Mouse (Mus musculus): ENCODE measurements around the gene Fshr.

Gene Fshr

DNA sequence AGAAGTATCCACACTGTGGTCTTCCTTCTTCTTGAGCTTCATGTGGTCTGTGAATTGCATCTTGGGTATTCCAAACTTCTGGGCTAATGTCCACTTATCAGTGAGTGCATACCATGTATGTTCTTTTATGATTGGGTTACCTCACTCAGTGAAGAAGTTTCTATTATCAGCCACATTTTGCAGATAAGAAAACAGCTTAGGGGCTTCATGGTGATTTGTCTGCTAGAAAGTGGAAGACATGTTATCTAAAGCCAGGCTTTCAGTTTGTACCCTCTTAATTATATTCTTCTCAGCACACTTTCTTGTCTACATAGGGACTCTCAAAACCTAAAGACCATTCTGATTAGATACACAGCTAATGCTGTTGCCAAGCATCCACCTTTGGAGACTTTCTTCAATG lies 165.8 kb downstream of the Fshr start:
- no peak for DNase-seq (ENCODE audit: low read depth, low spot score)

DNA sequence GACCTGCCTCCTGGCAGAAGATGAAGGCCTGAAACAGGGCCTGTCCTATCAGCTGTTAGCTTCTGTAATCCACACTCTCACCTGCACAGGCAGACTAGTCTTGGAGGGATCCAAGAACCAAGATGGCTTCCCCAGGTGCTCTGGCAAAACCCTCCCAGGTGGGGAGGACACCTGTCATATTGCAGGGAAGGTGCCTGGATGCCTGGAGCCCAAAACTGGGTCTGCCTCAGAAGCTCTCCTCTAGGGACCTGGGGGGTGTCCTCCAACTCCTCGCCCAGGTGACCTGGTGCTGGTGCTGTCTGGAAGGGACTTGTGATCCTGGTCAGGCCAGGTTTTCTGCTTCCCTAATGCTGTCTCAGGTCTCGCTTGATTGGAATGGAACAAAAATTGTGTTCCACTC lies 167.5 kb downstream of the Fshr start:
- no peak for DNase-seq (ENCODE audit: low read depth, low spot score)

DNA sequence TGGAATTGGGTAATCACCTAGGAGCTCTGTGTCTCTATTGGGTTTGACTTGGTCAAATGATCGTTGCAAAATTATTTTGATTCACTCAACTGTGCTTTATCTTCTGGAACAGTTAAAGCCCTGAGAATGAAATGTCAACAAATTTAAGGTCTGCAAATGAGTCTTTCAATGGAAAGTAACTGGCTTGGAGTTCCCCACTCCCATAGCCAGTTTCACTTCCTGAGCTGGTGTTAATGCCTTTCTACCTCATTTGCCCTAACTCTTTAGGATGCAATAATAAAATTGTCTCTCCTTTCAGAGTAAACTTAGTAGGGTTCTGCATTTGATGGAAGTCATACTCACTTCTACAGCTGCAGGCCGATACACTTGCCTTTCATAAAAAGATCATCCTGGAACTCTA lies 181.0 kb downstream of the Fshr start:
- DNase-seq (ENCODE audit: low read depth, low spot score) = no peak

DNA sequence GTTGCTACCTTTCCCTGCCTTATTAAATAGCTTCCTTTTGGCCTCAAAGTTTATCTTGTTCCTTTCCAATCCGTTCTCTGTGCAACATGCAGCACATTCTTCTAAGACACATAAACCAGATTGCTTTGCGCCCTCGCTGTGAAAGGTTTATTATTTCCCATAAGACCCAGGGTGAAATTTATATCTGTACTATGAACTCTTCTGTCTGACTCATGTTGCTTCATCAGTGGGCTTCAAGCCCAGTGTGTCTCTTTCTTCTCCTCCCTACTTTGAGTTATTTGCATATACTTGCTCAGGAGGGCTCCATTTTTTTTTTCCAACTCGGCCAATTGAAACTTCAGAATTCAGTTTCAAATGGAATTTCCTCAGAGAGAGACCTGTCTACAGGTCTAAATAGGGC lies 183.5 kb downstream of the Fshr start:
- no peak for DNase-seq (ENCODE audit: low read depth, low spot score)

DNA sequence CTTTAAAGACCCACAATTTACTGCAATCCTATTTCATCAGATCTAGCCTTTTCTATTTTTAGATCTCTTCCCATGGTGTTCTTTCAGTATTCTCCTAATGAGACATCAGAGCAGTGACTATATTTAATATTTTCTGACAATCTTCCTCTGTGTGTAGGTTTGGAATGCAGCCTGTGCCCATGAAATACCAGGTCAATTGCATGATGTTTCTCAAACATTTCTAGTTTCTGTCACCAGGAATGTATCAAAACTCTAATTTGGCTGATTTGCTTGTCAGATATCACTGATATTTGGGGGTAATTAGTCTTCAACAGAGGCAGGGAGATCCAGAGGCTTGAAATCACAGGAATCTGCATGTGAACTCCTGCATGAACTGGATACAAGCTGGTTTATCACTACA lies 186.8 kb downstream of the Fshr start:
- DNase-seq (ENCODE audit: low read depth, low spot score) = no peak

DNA sequence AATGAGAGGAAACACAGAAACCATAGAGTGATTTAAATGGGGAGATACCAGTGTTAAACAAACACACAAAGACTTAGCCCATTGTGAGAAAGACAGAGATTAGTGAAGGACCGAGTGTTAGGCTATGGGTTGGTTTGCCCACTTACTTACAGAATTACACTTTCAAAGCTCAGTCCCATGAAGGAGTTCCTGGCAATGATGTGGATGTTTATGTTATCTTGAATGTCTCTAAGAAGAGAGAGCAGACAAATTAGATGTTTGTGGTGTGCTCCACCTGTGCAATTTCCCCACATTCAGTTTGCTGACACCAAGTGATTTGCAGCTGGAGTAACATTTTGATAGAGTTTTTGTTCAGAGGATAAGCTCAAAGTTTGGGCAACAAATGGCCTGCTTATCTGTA lies 191.4 kb downstream of the Fshr start:
- DNase-seq (ENCODE audit: low read depth, low spot score) = no peak

DNA sequence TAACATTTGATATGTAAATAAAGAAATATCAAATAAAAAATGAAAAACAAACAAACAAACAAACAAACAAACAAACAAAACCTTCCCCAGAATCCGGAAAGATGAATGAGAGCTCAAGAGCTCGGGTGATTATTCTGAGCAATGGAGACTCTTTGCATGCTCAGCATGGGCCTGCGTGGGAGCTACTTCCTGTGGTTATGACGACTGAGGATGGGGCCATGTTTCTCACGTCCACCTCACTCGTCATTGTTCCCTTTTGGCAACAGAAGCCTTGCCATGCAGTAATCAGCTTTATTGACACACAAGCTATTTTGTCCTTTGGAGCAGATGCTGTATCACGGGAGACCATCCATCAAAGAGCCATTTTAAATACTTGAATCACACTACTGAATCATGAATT lies 191.8 kb downstream of the Fshr start:
- no peak for DNase-seq (ENCODE audit: low read depth, low spot score)

DNA sequence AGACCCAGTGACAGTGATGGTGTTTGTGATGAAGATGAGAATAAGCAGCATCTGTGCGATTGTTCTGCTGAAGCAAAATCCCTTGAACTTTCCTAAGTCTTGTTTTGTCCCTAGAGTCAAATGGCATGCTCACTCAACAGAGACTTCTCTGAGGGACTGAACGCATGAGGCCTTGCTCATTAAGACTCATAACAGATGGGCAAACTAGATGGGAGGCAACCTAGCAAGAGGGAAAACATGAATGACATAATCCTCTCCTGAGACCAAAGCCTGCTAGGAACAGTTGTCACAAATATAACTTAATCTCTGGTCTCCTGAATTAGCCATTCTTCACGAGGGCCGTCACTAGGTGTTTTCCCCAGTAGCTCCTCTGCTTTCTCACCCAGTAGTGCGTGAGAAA lies 194.5 kb downstream of the Fshr start:
- no peak for DNase-seq (ENCODE audit: low read depth, low spot score)

DNA sequence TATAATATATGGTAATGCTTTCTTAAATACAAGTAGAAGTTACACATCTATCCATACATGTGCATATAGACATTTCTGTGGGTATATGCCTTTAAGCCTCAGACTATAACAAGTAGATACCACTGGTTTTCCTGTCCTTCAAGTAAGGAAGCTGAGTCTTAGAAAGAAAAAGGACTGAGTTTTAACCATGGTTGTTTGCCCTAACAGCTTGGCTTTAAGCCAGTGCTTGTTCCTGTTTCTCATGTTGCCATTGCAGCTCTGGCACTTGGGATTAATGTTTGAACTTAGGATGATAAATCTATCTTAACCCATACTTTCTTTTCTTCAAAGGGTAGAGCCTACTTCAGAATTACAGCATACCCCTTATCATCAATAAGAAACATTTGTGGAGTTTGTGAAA lies 200.6 kb downstream of the Fshr start:
- DNase-seq (ENCODE audit: low read depth, low spot score) = no peak

DNA sequence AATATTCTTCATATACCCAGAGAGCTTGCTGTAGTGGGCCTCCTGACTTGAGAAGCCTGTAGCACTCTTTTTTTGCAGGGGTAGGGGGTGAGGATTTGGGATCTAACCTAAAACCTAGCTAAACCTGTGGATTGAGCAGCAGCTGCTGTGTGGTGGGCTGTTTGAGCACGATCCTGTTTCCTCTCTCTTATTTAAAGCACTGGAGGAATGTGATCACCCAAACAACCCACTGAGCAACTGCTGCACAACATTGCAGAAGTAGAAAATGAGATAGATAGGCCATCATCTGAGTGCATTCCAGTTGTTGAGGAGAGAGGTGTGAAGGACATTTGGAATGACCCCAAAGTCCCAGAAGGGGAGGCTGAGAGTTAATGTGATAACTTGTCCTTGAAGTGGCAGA lies 202.2 kb downstream of the Fshr start:
- no peak for DNase-seq (ENCODE audit: low read depth, low spot score)

DNA sequence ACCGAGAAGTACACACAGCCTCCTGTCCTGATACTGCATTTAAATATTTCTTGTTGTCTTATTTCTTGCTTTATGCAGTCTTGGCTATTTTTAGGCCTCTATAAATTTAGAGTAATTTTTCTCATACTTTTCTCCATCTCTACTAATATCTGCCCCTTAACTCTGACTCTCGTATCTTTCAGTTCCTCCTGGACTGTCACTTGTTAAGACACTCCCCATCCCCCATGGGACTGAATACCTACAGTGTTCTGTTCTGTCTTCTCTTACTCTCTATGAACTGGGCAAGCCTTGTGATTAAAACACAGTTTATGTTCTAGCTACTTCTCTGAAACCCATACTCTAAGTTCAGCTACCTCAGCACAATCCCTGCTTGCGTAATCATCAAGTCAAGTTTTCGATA lies 209.2 kb downstream of the Fshr start:
- DNase-seq (ENCODE audit: low read depth, low spot score) = no peak

DNA sequence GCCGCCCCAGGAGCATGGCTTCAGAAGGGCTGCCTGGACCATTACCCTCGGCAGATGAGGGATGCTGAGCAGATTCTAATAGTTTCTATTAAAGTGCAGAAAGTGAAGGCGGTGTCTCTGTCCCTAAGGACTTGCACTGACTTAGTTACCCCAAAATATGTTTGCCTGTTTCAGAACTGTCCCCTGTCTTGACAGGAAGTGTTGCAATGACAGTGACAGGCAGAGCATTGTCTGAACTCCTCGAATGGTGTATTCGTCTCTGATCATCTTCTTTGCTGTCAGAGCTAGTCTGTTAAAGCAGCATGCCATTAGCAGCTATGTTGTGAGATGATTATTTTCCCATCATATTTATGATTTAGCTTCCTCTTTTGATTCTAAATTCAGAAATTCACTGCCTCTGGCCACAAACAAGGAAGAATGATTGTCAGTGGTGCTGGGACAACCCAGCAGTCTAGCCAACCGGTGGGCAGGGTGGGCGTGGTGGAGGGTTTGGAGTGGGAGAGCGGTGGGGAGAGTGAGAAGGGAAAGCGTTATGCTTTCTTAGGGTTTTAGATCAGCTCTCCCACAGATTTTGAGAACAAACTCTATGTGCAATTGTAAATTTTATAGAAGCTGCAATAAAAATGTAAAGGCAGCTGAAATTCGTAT lies 219.6 kb downstream of the Fshr start:
- no peak for DNase-seq (ENCODE audit: low read depth, low spot score)

DNA sequence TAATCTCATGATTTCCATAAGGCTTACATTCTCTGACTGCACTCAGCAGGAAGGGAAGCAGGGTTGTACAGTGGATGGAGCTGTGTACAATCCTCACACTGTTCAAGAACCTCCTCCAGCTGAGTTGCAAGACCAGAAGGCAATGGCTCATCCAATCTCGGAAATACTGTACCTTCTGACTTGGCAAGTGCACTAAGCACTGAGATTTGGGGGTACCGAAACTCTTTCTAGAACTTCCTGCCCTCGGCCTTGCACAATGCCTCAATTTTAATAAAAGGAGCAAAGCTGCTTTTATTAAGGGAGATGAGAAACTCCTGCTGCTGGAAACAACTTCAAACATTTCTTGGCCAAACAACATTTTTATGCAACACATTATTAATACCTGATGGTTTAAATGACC lies 225.9 kb downstream of the Fshr start:
- DNase-seq (ENCODE audit: low read depth, low spot score) = no peak

DNA sequence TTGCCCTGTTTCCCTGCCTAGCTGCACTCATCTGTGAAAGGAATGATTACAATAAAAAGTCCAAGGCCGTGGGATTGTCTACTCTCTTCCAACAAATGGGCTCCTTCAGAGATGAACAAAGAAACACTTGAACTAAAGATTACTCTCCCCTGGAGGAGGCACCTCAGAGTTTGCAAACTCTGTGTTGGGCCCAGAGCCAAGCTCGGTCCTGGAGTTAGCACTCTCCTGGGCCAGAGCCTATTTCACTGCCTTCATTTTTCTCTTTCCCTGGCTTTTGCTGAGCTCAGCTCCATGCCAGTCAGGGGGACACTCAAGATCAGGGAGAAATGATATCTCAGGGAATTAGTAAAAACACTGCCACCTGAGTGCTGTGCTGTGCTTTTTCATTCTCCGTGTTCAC lies 234.4 kb downstream of the Fshr start:
- no peak for DNase-seq (ENCODE audit: low read depth, low spot score)

DNA sequence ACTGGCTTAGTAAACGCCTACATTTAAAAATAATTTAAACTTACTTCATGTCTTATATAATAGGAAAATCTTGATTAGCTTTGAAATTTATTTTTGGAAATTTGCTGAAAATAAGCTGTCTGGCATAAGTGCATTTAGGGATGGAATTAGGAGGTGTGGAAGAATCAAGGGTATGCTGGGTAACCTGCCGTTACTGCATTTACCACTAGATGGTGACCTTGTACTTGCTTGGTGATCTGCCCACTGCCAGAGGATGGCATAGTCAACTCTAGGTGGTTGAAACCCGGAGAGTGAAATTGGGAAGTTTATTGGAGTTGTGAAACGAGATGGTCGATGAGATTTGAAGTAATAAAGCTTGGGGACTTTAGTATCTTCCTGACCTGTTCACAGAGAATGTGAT lies 246.5 kb downstream of the Fshr start:
- DNase-seq (ENCODE audit: low read depth, low spot score) = no peak

DNA sequence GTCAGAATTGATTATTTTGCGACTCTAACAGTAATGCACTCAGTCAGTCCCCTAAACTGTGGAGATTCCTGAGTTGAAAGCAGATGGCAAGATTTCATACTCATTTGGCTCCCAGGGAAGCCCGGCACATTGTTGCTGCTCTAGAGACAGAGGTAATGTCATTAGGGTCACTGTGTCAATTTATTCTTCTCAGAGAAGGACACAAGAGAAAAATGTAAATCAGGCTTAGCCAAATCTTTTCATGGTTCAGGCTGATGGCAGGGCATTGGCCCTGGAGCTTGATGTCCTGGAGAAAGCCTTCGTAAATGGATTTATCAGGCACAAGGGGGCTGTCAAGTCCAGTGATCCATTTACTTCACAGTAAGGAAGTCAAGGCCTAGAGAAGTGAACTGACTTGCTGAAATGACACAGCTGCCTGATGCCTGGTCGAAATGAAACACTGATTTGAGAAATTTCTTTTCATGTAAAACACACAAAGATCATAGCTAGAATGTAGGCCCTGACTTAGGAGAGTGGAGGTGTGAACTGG lies 262.3 kb downstream of the Fshr start:
- no peak for DNase-seq (ENCODE audit: low read depth, low spot score)

DNA sequence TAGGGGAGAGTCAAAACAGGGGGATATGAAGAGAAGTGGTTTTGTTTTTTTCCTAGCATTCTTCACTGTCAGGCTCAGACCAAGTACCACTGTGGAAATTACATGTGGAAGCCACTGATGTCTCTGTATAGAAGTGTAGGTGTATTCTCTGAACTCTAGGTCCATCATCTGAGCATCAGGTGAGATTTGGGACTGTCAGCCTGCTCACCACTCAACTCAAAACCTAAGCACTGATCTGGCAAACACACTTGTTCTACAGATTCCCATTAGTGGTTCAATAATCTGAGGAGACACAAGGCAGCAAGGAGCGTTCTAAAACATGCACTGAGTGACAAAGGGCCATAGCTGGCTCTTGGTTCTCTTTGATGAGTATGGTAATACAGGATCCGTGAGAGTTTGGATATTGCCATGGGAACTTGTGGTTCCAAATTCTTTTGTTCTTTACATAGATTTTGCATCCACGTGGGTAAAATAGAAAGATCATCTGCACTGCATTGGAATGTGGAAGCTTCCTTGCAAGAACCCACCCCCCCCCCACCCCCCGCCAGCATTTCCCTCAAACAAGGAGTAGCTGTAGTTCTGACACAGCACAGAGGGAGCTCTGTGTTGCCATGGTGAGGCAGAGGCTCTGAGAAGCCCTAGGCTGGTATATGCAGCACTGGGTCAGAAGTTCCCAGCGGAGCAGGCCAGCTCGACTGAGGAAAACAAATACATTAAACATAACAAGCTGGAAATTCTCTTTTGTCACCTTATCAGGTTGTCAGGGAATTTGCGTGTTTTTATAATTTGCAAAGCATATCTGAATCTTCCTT lies 262.9 kb downstream of the Fshr start:
- no peak for DNase-seq (ENCODE audit: low read depth, low spot score)

DNA sequence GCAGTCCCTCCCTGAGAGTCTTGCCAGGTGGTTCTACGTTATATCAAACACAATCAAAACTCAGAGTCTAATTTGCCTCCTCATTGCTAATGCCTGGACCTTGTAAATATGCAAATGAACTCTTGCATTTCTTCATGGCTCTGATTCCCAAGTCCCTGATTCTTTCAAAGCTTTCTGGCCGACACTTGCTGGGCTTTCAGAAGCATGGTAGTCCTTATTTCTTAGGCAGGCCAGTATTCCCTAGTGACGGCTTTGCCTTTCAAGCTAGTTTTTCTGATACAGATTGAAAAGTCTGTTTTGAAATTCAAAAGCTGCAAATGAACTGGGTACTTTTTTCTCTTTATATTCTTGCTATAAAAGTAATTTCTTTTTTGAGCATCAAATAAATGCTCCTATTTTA lies 263.5 kb downstream of the Fshr start:
- DNase-seq (ENCODE audit: low read depth, low spot score) = no peak

All from c-Kit-negative CD71-positive TER-119-positive erythroid progenitor cells, embryonic 14.5 days (primary cell).